In genomic region chr12:35846905-35847610, GRCm38 (mm10) we compare ENCODE assay signal across 8 mouse cellular contexts.
DNase-seq lines count a peak whose midpoint lies in the region; ATAC-seq and TF ChIP-seq lines count a peak whose summit lies in the region.

No protein-coding gene starts in this region.

- H3K4me2 ChIP-seq in limb, embryonic 11.5 days (ENCODE audit: low read depth, severe bottlenecking), result no peak overlapping the region
- no peak overlapping the region for H3K4me2 ChIP-seq in lung, postnatal 0 days (replicated peaks; ENCODE audit: low read depth, low read length)

- WGBS in limb, embryonic 11.5 days, result 85% methylated on average over 5 of the region's 5 CpGs
- WGBS in limb, embryonic 10.5 days, result 88% methylated on average over 5 of the region's 5 CpGs
- WGBS in lung, postnatal 0 days, result 33% methylated on average over 5 of the region's 5 CpGs

- no peaks in the 10 kb centered on the region for H3K36me3 ChIP-seq in limb, embryonic 11.5 days (ENCODE audit: control insufficient read depth, insufficient read depth, low read length)
- H3K36me3 ChIP-seq in limb, embryonic 10.5 days, result no peaks in the 10 kb centered on the region
- no peaks in the 10 kb centered on the region for H3K36me3 ChIP-seq in lung, postnatal 0 days (ENCODE audit: insufficient read depth, low read length)

- no peaks in the 10 kb centered on the region for H3K9me3 ChIP-seq in limb, embryonic 11.5 days (ENCODE audit: control insufficient read depth, low read length)
- no peaks in the 10 kb centered on the region for H3K9me3 ChIP-seq in limb, embryonic 10.5 days (replicated peaks)
- H3K9me3 ChIP-seq in lung, postnatal 0 days (ENCODE audit: low read length), result no peaks in the 10 kb centered on the region

- TF ChIP-seq EP300 in lung, postnatal 0 days (IDR thresholded peaks at IDR 0.05), result peak; percentile 67

- no peaks in the 10 kb centered on the region for H3K27me3 ChIP-seq in limb, embryonic 11.5 days (ENCODE audit: control insufficient read depth, insufficient read depth, low read length)
- no peaks in the 10 kb centered on the region for H3K27me3 ChIP-seq in limb, embryonic 10.5 days (ENCODE audit: low read depth, poor library complexity, severe bottlenecking)
- no peaks in the 10 kb centered on the region for H3K27me3 ChIP-seq in lung, postnatal 0 days (replicated peaks; ENCODE audit: insufficient read depth, low read length)

- TF ChIP-seq CTCF in lung, postnatal 0 days (IDR thresholded peaks at IDR 0.05), result no peak

- H3K4me3 ChIP-seq in limb, embryonic 11.5 days (ENCODE audit: low read depth, low read length), result no peak overlapping the region
- H3K4me3 ChIP-seq in limb, embryonic 10.5 days, result no peak overlapping the region
- H3K4me3 ChIP-seq in lung, postnatal 0 days (ENCODE audit: low read depth, low read length), result no peak overlapping the region

- H3K9ac ChIP-seq in limb, embryonic 11.5 days (ENCODE audit: low read length), result no peak overlapping the region
- H3K9ac ChIP-seq in lung, postnatal 0 days (replicated peaks; ENCODE audit: low read depth), result no peak overlapping the region

- DNase-seq in cerebellum, postnatal 10 days, result peak; percentile 52 to 61
- no peak for DNase-seq in cerebellum, adult 18-20 months
- peak; percentile 14 for DNase-seq in limb, embryonic 11.5 days (ENCODE audit: low spot score)
- DNase-seq in limb, embryonic 10.5 days (ENCODE audit: low spot score), result no peak
- peak; percentile 6 for DNase-seq in kidney, adult 18-20 months
- peak; percentile 86 for DNase-seq in lung, postnatal 0 days (ENCODE audit: low spot score)
- no peak for DNase-seq in urinary bladder, adult 18-20 months (ENCODE audit: low spot score in 2 of 2)

- H3K4me1 ChIP-seq in limb, embryonic 11.5 days (ENCODE audit: control insufficient read depth, insufficient read depth, low read length), result no peaks in the 10 kb centered on the region
- no peaks in the 10 kb centered on the region for H3K4me1 ChIP-seq in limb, embryonic 10.5 days
- no peaks in the 10 kb centered on the region for H3K4me1 ChIP-seq in lung, postnatal 0 days (ENCODE audit: insufficient read depth, low read depth, low read length)

- ATAC-seq in limb, embryonic 11.5 days (ENCODE audit: insufficient number of reproducible peaks, low FRiP score, low TSS enrichment, low read depth), result no peak
- peak; percentile 79 for ATAC-seq in lung, postnatal 0 days
- no peak for ATAC-seq in megakaryocyte progenitor cell, adult 5-6 weeks (replicated peaks; ENCODE audit: poor library complexity)

- no peak overlapping the region for H3K27ac ChIP-seq in limb, embryonic 11.5 days (replicated peaks; ENCODE audit: low read depth, low read length)
- no peak overlapping the region for H3K27ac ChIP-seq in limb, embryonic 10.5 days
- no peak overlapping the region; the same call in 1 of the 2 replicates for H3K27ac ChIP-seq in lung, postnatal 0 days (ENCODE audit: low read length)

Comparison
In these comparisons a context has a peak if more than half of its experiments do, and no peak if none do; other contexts are left out.
1. DNase-seq: peak in cerebellum, postnatal 10 days (2 of 2), limb, embryonic 11.5 days (single experiment), kidney, adult 18-20 months (single experiment) and lung, postnatal 0 days (single experiment); none in cerebellum, adult 18-20 months (0 of 2), limb, embryonic 10.5 days (single experiment) and urinary bladder, adult 18-20 months (0 of 2).